Mouse (Mus musculus) megakaryocyte progenitor cell, adult 5-6 weeks (primary cell): ENCODE results near the gene Gdpd5. TPM values are rescaled to one million over a fixed set of nuclear protein-coding genes. Genes with fewer than 3 reads are reported as not detected.

Experiments used
- ATAC-seq: replicated peaks from 2 replicates; pipeline ENCODE4 v1.8.0; 2016; ENCODE audit warnings: mild to moderate bottlenecking, moderate TSS enrichment, inconsistent platforms; ENCODE audit not compliant: poor library complexity
- total RNA-seq, 2 experiments: library from RNA; stranded (forward) in 1 of 2; stranded (reverse) in 1 of 2; fragments of 157-497, 149-512 nt in 1 of 2; fragments of 200-1000 nt in 1 of 2; gene quantifications; 2 replicates each; pipeline versions ENCODE4 v1.2.3 to v1.2.4; 2015 to 2017

Gene Gdpd5
- total RNA-seq (2015) = 0.10 TPM in 1 of 2 replicates, not detected in the other
- 0.08 TPM in 1 of 2 replicates, not detected in the other for total RNA-seq (2017)

DNA sequence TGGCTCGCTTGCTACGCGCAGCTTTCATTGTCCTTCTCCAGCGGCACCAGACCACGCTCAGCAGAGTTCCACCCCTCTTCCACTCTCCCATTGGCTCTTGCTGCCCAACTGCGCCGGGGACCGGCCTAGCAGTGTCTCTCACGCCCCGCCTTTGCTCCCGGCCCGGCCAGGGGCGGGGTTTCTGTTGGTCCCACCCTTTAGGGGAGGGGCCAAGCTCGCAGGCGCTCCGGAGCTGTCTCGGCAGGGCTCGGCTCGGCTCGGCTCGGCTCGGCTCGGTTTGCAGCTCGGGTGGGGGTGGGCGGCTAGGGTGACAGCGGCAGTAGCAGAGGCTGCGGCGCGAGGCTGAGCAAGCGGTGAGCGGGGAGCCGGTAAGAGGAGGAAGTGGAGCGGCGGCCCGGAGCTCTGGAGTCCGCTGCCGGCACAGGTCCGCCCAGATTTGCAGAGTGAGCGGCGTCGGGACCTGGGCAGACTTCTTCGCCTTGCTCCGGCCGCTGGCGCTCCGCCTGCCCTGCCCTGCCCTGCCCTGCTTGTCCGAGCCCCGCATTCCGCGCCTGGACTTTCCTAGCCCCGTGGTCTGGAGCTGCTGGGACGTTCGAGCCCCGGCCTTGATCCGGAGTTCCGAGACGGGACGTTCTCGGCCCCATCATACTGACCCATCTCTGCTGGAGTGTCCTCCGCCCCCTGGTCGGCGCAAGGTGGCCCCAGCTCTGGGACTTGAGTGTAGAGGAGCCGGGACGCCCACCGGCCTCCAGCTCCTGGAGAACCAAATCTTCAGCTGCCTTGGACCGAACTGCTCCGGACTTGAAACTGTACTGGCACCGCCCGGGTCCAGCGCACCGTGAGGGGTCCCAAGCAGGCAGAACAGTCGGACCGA, at the start of gene Gdpd5:
TSS of gene Gdpd5 (plus strand) at position 201 of the 874 bp plus-strand sequence.
- peak; percentile 90 for ATAC-seq

DNA sequence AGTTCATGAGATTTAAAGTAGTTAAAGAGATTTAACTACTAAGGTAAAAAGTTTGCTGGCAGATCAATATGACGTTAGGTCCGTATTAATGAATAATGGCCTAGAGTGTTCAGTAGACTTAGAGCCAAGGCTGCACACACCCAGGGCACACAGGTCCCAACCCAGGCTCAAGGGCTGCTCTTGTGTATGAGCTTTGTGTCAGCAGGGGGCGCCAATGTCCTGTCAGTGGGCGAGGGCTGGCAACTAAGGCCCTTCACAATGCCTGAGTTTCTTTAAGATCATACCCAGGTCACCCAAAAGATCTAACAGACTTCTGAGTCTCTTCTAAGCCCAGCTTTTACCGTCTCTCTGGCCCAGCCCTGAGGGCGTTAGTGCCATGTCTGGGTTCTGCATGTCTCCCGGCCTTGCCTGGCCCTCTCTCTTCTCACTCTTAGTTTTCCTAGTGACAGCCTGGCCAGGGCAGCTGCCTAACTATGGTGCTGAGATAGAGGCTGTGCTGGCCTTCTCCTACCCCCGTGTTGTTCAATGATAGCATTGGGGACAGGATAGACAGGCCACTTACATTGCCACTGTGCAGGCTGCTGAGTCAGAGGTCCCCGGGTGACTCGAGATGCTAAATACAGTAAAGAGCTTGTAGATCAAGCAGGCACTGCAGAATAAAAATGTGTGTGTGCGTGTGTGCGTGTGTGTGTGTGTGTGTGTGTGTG, 48.3 kb upstream of the Gdpd5 start:
- peak; percentile 89 for ATAC-seq

DNA sequence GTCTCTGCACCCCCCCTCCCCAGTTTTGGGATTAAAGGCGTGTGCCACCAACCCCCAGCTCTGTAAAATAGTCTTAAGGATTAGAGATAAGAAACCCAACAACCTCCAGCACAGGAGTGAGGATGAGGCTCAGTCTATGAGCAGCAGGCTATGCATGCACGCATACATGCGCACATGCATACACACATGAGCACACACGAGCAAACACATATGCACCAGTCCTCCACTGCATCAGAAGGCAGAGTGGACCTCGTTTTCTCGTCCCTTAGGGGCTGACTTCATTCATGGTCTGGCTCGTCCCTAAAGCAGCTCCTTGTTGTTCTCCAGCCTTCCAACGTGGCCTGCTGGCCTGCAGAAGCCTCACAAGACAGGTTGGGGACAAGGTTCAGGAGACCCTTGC, 40.5 kb upstream of the Gdpd5 start:
- ATAC-seq = no peak

DNA sequence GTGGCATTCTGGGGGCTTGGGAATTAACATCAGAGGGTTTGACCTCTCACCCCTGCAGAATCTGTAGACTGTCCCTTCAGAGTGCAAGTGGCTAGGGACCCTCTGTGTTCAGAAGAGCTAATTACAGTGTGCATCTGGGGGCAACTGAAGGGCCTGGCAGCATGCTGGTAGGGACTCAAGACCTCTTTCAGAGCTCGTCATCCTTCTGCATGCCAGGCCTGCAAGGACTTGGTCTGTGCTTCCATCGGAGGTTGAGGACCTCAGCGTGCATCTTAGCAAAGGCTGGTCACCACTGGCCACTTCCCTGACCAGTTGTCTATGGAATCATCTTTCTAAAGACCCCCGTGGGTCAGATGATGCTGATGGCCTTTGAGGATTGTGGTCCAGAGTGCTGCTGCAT, 37.6 kb upstream of the Gdpd5 start:
- ATAC-seq = no peak

DNA sequence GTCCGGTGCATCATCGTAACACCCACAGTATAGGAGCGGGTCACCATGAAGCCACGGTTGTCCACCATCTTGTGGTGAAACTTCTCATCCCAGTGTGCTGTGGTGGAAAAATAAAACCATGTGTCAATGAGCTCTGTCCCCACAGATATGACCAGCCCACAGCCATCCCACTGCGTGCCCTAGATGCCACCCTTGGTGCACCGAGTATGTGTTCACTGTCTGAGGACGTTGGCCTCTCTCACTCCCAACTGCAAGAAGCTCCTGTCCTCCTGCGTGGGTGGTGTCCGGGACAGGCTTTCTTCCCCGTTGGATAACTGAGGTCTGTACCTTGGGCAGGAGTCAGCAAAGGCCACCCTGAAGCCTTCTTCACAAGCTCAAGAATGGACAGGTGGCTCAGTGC, 33.9 kb upstream of the Gdpd5 start:
- no peak for ATAC-seq

DNA sequence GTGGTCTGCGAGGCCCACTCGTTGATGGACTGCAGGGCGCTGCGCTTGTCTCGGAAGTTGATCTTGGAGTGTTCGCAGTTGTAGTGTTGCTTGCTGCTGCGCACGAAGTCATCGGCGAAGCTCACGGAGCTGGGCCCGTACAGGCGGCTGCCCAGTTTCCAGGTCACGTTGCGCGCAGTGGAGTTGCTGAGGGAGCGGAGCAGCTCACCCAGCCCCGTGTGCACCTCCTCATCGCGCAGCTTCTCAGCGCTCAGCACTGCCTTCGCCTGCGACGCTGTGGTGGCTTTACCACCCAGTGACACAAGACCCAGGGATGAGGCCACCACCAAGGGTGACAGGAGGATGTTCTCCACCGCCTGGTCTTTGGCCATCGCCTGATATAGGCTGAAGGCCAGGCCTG, 32.3 kb upstream of the Gdpd5 start:
- no peak for ATAC-seq

DNA sequence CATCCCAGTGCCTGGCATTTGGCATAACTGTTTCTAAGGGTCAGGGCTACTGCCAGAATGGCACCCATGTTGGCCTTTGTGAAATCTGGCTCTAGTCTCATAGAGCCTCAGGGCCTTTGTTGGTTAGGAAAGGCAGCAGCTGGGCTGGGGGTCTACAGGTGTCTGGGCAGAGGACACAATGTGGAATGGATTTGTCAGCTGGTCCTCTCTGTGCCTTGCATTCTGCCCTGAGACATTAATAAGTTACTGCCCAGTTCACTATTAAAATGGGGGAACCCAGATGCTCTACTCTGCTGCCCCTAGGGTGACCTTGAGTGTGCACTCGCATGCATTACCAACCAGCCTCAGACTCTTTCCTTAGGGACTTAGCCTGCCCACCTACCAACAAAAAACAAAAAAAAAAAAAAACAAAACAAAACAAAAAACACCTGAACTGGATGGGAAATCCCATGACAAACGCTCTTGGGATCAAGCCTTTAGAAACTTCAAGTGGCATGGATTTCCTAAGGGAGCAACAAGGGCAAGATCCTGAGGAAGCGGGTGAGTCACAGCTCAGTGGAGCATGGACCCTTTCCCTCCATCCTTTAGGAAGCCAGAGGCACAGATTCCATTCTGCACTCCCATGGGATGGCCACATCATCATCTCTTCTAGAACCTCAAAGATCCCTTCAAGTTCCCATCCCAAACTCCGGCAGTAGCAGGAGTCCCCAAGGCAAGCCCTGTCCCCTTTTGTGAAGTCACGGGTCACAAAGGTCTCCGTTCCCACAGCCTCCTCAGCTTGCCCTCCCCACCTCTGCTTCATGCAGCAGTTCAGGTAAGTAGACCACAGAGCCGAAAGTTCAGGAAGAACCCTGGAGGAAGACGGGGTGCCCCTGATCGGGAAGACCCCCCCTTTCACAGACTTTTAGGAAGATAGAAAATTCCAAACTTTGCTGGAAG, 31.2 kb upstream of the Gdpd5 start:
- ATAC-seq = no peak

DNA sequence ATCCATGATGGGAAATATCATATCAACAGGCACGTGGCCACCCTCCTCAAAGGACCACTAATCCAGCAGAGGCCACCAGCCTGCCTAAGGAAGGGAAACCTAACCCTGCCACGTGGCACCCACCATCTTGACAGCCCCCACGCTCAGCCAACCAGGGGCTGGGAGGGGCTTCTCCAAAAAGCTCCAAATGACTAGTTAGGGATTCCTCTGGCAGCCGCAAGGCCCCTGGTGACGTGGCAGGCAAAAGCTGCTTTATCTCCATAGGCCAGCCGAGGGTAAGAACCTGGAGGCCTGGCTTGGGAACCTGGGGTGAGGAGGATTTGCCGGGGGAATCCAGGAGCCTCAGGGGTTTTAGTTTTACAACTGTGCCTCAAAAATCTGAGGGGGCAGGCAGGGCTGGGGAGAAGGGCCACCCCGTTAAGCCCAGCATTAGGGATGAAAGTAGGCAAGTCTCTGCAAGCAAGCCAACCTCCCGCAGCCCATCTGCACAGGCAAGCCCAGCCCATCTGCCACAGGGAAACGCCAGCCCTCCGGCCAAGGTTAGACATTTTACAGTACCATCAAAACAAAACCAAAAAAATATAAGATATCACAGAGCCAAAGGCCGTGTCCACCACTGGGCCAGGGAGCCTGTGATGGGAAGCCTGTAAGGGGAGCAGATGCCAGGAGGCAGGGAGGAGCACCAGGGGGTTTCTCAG, 30.0 kb upstream of the Gdpd5 start:
- no peak for ATAC-seq

DNA sequence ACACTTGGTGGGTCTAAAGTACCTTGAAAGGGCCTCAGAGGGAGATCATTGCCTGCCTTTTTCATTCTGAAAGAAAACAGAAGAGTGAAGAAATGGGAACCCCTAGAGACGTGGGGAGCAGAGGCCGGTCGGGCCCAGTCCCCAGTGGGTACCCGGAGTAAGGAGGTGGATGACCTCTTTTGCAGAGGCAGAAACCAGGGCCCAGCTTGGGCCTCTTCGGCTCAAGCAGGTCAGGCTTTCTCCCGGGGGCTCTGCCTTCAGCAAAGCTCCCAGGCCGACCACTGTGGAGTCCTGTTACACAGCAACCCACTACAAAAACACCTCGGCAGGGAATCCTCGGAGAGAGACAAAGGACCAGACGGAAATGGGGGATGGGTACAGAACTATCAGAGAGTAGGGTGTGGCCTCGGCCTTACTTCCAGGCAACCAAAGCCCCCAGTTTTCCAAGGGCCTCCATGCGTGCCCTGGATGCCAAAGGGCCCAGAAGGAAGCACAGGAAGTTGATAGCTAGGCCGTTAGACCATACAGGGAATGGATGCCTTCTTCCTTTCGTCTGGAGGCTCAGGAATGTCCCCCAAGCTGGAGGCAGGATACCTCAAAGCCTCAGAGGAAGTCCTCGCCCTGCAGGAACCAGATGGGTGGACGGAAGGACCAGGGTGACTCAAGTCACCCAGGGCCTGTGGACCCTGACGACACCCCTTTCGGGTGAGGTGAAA, 29.3 kb upstream of the Gdpd5 start:
- ATAC-seq = 0 out of 2 replicates have a peak, but pooled peaks have one; percentile 34

DNA sequence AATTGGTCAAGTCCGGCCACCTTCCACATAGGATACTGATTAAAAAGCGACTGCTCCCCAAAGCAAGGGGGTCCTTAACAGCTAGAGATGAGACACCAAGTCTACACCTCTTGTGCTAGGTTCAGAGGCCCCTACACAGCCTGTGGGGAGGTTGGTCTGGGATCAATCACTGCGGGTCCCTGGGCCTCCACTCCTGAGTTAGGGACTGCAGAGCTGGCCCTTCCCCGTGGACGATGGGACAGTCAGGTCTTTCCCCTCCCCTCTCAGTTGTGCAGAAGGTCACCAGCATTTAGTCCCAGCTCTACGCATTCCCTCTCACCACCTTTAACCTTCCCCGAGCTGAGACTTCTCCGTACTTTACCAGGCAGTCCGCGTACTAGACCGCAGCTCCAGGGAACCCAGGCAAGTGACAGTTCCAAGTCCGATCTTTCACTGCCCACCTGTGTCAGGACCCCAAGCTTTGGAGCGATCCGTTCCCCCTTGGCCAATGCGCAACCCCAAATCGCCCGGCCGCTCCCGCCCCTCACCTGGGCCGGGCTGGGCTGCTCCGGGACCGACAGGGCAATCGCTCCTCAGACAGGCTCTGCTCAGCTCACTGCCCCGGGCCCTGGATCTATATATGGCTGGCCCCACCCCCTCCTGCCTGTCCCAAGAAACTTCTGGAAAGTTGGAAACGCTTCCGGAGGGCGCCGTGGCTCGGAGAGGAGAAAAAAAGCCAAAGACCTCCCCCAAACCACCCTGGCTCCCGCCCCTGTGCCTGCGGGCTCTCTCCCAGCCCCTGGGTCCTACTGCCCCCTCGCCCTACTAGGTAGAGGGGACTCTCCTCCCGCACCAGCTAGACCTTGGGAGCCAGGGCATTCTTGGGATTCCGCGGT, 28.5 kb upstream of the Gdpd5 start, which contains the start of gene Serpinh1:
TSS of gene Serpinh1 (minus strand) at position 714 of the 875 bp plus-strand sequence.
- ATAC-seq = no peak

DNA sequence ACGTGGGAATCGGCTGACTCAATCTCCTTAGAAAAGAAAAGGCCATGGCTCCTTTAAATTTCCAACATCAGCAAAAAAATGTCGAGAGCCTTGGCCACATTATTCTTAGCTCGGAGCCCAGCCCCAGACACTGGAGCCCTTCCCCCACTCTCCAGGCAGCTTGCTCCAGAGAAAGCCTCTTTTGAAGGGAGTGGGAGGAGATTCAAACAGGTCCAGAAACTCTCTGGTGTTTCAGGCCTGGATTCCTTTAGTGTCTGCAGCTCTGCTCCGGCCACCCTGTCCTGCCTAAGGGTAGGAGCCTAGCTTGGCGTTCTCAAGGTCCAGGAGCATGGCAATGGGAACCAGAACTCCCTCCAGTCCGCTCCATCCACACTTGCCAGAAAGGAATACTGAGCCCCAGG, 25.5 kb upstream of the Gdpd5 start:
- ATAC-seq = no peak

DNA sequence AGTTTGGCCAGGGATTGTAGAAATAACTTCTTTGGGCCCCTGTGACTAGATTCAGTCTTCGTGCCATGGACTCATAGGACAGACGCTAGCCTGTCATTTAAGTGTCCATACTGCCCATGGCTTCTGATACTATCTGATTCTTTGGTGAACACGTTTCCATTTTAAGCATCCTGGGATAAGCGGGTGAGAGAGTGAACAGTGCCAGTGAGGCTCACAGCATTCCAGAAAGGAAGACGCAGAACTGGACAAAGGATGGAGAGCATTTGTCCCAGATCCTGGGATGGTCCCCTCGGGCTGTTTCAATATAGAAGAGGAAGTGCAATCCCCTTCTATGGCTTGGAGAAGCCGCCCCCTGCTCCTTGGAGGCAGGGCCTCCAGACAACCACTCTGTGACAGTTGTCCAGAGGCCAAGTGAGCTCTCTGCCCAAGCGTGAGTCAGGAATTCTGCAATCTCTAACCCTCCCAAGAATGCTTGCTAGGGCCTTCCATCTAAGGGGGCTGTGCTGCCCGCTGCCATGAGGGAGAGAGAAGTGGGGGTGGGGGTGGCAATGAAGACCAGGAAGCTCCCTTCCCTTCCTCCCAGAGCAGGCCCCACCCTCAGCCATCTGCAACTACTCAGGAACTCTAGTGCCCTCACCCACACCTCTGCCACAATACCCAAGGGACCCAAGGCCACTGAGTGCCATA, 24.8 kb upstream of the Gdpd5 start:
- ATAC-seq = no peak

DNA sequence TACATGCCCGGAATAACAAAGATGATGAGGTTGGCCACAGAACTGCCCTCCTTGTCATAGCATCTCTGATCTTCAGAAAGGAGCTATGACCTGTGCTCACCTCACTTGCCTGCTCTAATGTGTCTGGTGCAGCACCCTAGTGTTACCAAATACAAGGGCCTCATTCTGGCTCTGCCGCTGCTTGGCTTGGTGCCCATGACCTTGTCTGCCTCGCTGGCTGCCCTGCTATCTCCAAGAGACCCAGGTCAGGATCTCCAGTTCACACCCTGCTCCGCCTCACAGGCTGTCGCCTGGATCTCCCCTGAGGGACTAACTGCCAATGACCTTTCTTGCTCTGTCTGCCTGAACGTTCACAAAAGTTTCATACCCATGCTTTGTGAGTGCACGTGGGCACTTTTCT, 24.0 kb upstream of the Gdpd5 start:
- ATAC-seq = peak; percentile 65

DNA sequence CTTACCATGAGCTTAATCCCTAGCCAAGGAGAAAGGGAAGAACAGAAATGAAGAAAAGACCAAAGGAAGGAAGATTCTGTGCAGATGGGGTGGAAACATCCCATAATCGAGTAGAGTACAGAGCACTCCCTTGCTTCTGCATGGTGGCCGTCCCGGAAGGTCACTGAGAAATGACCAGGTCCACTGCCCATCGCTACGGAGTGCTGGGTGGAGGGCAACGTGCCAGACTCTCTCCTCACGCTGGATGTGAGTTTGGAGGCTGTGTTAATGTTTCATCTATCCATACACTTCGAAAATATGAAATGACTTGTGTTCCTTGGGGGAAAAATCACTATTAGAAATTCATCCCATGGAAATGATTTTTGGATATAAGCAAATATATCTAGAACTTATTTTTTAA, 22.8 kb upstream of the Gdpd5 start:
- ATAC-seq = no peak

DNA sequence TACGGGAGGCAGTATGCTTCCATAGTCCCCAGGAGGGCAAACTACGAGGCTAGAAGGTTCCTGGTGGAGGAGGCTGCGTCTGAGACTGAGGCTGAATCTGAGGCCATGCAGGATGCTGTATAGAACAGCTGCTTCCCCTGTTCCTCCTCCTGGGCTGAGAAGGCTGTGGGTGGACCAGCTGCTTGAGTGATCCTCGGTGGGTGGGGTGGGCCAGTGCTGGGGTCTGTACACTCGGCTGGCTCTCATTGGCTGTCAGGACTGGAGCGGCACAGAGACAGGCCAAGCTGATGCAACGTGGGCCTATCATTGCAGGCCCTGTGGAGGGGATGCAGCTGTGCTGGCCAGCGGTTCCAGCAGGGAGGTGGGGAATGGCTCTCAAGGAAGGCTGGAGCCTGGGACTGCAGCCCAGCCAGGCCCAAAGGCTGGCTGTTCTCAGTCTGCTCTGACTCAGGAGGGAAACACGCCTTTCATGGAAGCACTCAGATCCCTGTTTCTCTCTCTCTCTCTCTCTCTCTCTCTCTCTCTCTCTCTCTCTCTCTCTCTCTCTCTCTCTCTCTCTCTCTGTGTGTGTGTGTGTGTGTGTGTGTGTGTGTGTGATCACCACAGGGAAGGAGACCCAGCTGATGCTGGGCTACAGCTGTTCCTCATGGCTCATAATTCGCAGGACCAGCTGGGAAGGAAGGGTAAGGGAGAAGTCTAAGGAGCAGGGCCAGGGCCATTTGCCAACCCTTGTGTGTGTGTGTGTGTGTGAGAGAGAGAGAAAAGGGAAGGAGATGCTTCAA, 21.0 kb upstream of the Gdpd5 start:
- peak; percentile 54 for ATAC-seq

DNA sequence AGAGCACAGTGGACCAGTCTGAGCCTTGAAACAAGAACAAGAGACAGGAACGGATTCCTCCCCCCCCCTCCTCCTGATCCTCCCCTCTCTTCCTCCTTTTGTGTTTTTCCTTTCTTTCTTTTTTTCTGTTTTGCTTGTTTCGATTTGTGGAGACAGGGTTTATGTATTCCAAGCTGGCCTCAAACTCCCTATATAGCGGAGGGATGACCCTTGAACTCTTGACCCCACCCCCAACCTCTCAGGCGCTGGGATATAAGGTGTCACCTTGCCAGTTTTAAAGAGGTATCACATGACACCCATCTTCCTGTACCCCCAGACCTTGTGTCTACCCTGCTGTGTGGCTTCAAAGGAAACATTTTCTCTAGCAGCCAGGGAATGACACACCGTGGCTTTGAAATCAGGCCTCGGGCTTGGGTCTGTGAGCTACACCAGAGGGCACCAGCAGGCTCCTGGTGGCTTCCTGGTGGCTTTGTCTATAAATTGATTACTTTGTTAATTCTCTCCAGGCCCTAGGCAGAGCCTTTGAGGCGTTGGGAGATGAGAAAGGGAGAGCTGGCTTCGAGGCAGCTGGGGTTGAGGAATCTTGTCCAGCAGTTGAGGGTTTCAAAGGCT, 20.3 kb upstream of the Gdpd5 start:
- ATAC-seq = no peak

DNA sequence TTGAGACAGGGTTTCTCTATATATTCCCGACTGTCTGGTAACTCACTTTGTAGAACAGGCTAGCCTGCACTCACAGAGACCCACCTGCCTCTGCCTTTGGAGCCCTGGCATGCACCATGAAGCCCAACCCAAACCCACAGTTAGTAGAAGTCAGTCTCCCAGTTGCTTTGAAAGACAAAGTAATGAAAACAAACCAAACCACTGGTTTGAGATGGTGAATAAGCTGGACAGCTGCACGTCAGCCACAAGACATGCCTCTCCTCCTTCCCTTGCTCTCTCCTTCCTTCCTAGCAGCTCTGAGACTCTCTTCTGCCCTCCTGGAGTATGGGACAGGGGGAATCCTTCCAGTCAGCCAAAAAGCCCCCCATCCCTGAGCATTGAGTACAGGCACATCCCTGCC, 19.1 kb upstream of the Gdpd5 start:
- no peak for ATAC-seq
